Mouse (Mus musculus): Measurements from ENCODE around the gene Il22ra1.

- TF ChIP-seq CTCF (IDR thresholded peaks at IDR 0.05; ENCODE audit: low read depth) (no peak), EP300 (IDR thresholded peaks at IDR 0.05; ENCODE audit: low read depth) (no peak)
These were observed 34.4 kb downstream of the Il22ra1 start for GRCm38 (mm10) chr4:135762251-135762906.
